Mouse (Mus musculus) cerebellum, adult 9-11 months (tissue): ENCODE results near the gene Golph3l.

ENCODE experiments used
- DNase-seq: peaks from one replicate; pipeline ENCODE4 v3.0.0; 2022

Gene Golph3l

GRCm38 (mm10) chr3:95658236-95658867 is 69.6 kb downstream of the Golph3l start, which contains the start of gene Mcl1:
Gene Mcl1 (plus strand): TSS chr3:95658788.
- peak; percentile 94 for DNase-seq

GRCm38 (mm10) chr3:95658868-95659712 is 70.4 kb downstream of the Golph3l start:
- DNase-seq = peak; percentile 68

- DNase-seq = no peak
Observed at GRCm38 (mm10) chr3:95659948-95660347, 71.2 kb downstream of the Golph3l start.

GRCm38 (mm10) chr3:95660788-95661478 is 72.2 kb downstream of the Golph3l start:
- DNase-seq = no peak

- DNase-seq = no peak
Observed at GRCm38 (mm10) chr3:95661945-95662715, 73.4 kb downstream of the Golph3l start.

GRCm38 (mm10) chr3:95662724-95663449 is 74.2 kb downstream of the Golph3l start:
- no peak for DNase-seq

- DNase-seq = no peak
Observed at GRCm38 (mm10) chr3:95663486-95663885, 74.8 kb downstream of the Golph3l start.

- DNase-seq = no peak
Observed at GRCm38 (mm10) chr3:95663969-95664608, 75.4 kb downstream of the Golph3l start.

- no peak for DNase-seq
Observed at GRCm38 (mm10) chr3:95664940-95665352, 76.2 kb downstream of the Golph3l start.

GRCm38 (mm10) chr3:95666124-95666844 is 77.5 kb downstream of the Golph3l start:
- DNase-seq = no peak

GRCm38 (mm10) chr3:95667521-95667920 is 78.8 kb downstream of the Golph3l start:
- DNase-seq = no peak

- no peak for DNase-seq
Observed at GRCm38 (mm10) chr3:95668026-95668425, 79.3 kb downstream of the Golph3l start.
